Mouse (Mus musculus): ENCODE results near the gene Vpreb1.
"Not testable (repeated sequence)": the region's sequence is repeated elsewhere in the genome, so short reads cannot be mapped to it uniquely, and the experiment has no call there.

Vpreb1 gene

GRCm38 (mm10) chr16:16856731-16857476, 13.7 kb downstream of the Vpreb1 start:
- DNase-seq (ENCODE audit: extremely low read depth, insufficient read length, low spot score): no peak

- DNase-seq (ENCODE audit: extremely low read depth, insufficient read length, low spot score): not testable (repeated sequence)
These were observed 14.6 kb downstream of the Vpreb1 start for GRCm38 (mm10) chr16:16856054-16856453.

GRCm38 (mm10) chr16:16855541-16855940, 15.1 kb downstream of the Vpreb1 start:
- DNase-seq (ENCODE audit: extremely low read depth, insufficient read length, low spot score): no peak

GRCm38 (mm10) chr16:16854836-16855235, 15.8 kb downstream of the Vpreb1 start:
- DNase-seq (ENCODE audit: extremely low read depth, insufficient read length, low spot score): peak; percentile 20

GRCm38 (mm10) chr16:16852411-16852810, 18.2 kb downstream of the Vpreb1 start:
- DNase-seq (ENCODE audit: extremely low read depth, insufficient read length, low spot score): no peak

GRCm38 (mm10) chr16:16849196-16849595, 21.4 kb downstream of the Vpreb1 start:
- no peak for DNase-seq (ENCODE audit: extremely low read depth, insufficient read length, low spot score)

- DNase-seq (ENCODE audit: extremely low read depth, insufficient read length, low spot score): no peak
These were observed 41.0 kb downstream of the Vpreb1 start for GRCm38 (mm10) chr16:16829671-16830070.

- DNase-seq (ENCODE audit: extremely low read depth, insufficient read length, low spot score): peak; percentile 9
These were observed 41.7 kb downstream of the Vpreb1 start, which contains the start of gene Spag6l for GRCm38 (mm10) chr16:16828757-16829615. Gene Spag6l, minus strand, starts transcription at chr16:16829456.

GRCm38 (mm10) chr16:16826223-16826622, 44.4 kb downstream of the Vpreb1 start:
- DNase-seq (ENCODE audit: extremely low read depth, insufficient read length, low spot score): no peak

GRCm38 (mm10) chr16:16825476-16825875, 45.2 kb downstream of the Vpreb1 start:
- DNase-seq (ENCODE audit: extremely low read depth, insufficient read length, low spot score): no peak

Measured in 3134 (cell line).